Mouse (Mus musculus) midbrain, embryonic 13.5 days (tissue): ENCODE measurements around the gene Tnfrsf25. TPM values are rescaled to one million over a fixed set of nuclear protein-coding genes. Genes with fewer than 3 reads are reported as not detected.

Source experiments
- polyA plus RNA-seq: library from polyadenylated mRNA; unstranded; fragments of >200 nt; fragmentation: Nextera tagmentation; extraction: Ambion mirVana; gene quantifications from 2 replicates; pipeline ENCODE4 v1.2.1, GENCODE M21; 2015

The Tnfrsf25 gene
- polyA plus RNA-seq, 1 experiment from 2014 or later: 0.87 TPM

Other genes with a start within 250 kb of the Tnfrsf25 start
- 88.0 and 89.2 TPM in 2 replicates for gene Dnajc11, start 182.2 kb upstream of the Tnfrsf25 start, polyA plus RNA-seq
- 34.7 and 38.0 TPM in 2 replicates for gene Thap3, start 126.9 kb upstream of the Tnfrsf25 start, polyA plus RNA-seq
- 17.5 and 17.7 TPM in 2 replicates for gene Phf13, start 119.7 kb upstream of the Tnfrsf25 start, polyA plus RNA-seq
- gene Klhl21, start 107.1 kb upstream of the Tnfrsf25 start, polyA plus RNA-seq: 2.0 and 3.0 TPM in 2 replicates
- gene Zbtb48, start 88.3 kb upstream of the Tnfrsf25 start, polyA plus RNA-seq: 17.9 and 26.3 TPM in 2 replicates
- 0.86 and 1.4 TPM in 2 replicates for gene Tas1r1, start 77.4 kb upstream of the Tnfrsf25 start, polyA plus RNA-seq
- gene Nol9, start 76.6 kb upstream of the Tnfrsf25 start, polyA plus RNA-seq: 24.3 and 26.0 TPM in 2 replicates
- 8.4 and 8.5 TPM in 2 replicates for gene Plekhg5, start 43.4 kb upstream of the Tnfrsf25 start, polyA plus RNA-seq
- 0.07 TPM in 1 of 2 replicates, not detected in the other for gene Espn, start 36.4 kb downstream of the Tnfrsf25 start, polyA plus RNA-seq
- 0.26 and 0.28 TPM in 2 replicates for gene Hes2, start 42.9 kb downstream of the Tnfrsf25 start, polyA plus RNA-seq
- 206 and 218 TPM in 2 replicates for gene Acot7, start 62.2 kb downstream of the Tnfrsf25 start, polyA plus RNA-seq
- gene Gpr153, start 158.3 kb downstream of the Tnfrsf25 start, polyA plus RNA-seq: 6.0 and 8.1 TPM in 2 replicates
- 1.4 and 2.5 TPM in 2 replicates for gene Hes3, start 175.7 kb downstream of the Tnfrsf25 start, polyA plus RNA-seq
- 18.1 and 19.0 TPM in 2 replicates for gene Icmt, start 181.3 kb downstream of the Tnfrsf25 start, polyA plus RNA-seq
- gene Rnf207, start 203.1 kb downstream of the Tnfrsf25 start, polyA plus RNA-seq: 4.7 TPM in 2 replicates
- 213 and 217 TPM in 2 replicates for gene Rpl22, start 209.8 kb downstream of the Tnfrsf25 start, polyA plus RNA-seq
- 30.0 and 32.1 TPM in 2 replicates for gene Chd5, start 222.7 kb downstream of the Tnfrsf25 start, polyA plus RNA-seq